ENCODE assay signal across 9 mouse cellular contexts in the genomic region with DNA sequence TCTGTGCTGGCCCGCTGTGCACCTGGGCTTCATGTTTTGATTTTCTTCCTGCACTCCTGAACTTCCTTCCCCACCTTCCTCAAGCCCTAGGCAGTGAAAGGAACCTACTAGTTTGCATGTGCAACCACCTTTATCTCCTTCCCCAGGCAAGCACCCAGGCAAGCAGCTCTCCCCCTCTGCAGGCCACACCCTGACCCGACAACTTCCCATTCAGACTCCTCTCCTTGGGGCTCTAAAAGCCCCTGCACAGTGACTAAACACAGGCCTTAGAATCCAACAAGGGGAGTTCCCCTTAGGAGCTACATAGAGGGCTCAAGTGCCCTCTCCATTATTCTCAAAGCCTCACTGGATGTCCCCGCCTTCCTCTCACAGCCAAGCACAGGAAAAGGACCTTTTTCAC. TPM values are rescaled to one million over a fixed set of nuclear protein-coding genes. Genes with fewer than 3 reads are reported as not detected.
DNase-seq lines count a peak whose midpoint lies in the region; ATAC-seq and TF ChIP-seq lines count a peak whose summit lies in the region.
"Had no signal": no experiment of that assay in that cellular context is flagged by ENCODE, and none has a peak within 500 bp of the region (broad histone marks: within the 10 kb centered on the region; RNA-seq: fewer than 3 reads in every experiment).

No protein-coding gene starts in this region.

- no peak overlapping the region for H3K4me3 ChIP-seq in intestine, embryonic 14.5 days (ENCODE audit: low read depth, low read length)
- H3K4me3 ChIP-seq in intestine, postnatal 0 days (ENCODE audit: low read depth, low read length), result no peak overlapping the region
- H3K4me3 ChIP-seq in heart, embryonic 16.5 days (ENCODE audit: low read length), result 0 out of 2 replicates have a peak overlapping the region, but pooled peaks have one; percentile 12
- no peak overlapping the region for H3K4me3 ChIP-seq in lung, postnatal 0 days (ENCODE audit: low read depth, low read length)

- peak overlapping the region; percentile 68; the same call in 1 of the 2 replicates for H3K4me2 ChIP-seq in intestine, embryonic 14.5 days (ENCODE audit: low read length)
- no peak overlapping the region for H3K4me2 ChIP-seq in intestine, postnatal 0 days (replicated peaks; ENCODE audit: low read depth)
- peak overlapping the region; percentile 23; the same call in 1 of the 2 replicates for H3K4me2 ChIP-seq in heart, embryonic 16.5 days (ENCODE audit: low read depth, low read length)
- H3K4me2 ChIP-seq in lung, postnatal 0 days (replicated peaks; ENCODE audit: low read depth, low read length), result no peak overlapping the region

- TF ChIP-seq CTCF in intestine, postnatal 0 days (IDR thresholded peaks at IDR 0.05; ENCODE audit: low read depth), result no peak
- TF ChIP-seq CTCF in lung, postnatal 0 days (IDR thresholded peaks at IDR 0.05), result no peak

- no peak overlapping the region for H3K9ac ChIP-seq in intestine, embryonic 14.5 days (ENCODE audit: low read length)
- H3K9ac ChIP-seq in intestine, postnatal 0 days (ENCODE audit: low read depth, low read length), result no peak overlapping the region
- H3K9ac ChIP-seq in heart, embryonic 16.5 days (ENCODE audit: low read length), result 0 out of 2 replicates have a peak overlapping the region, but pooled peaks have one; percentile 26
- no peak overlapping the region for H3K9ac ChIP-seq in lung, postnatal 0 days (replicated peaks; ENCODE audit: low read depth)

- WGBS in intestine, embryonic 14.5 days, result 78% methylated on average over 3 of the region's 3 CpGs
- 55% methylated on average over 3 of the region's 3 CpGs for WGBS in intestine, postnatal 0 days
- WGBS in heart, embryonic 16.5 days, result 39% methylated on average over 3 of the region's 3 CpGs
- 40% methylated on average over 3 of the region's 3 CpGs for WGBS in lung, postnatal 0 days

- no peak for TF ChIP-seq EP300 in lung, postnatal 0 days (IDR thresholded peaks at IDR 0.05)

- H3K36me3 ChIP-seq in intestine, embryonic 14.5 days (ENCODE audit: control insufficient read depth, insufficient read depth, low read length), result no peaks in the 10 kb centered on the region
- H3K36me3 ChIP-seq in intestine, postnatal 0 days (ENCODE audit: control insufficient read depth, insufficient read depth), result no peaks in the 10 kb centered on the region
- no peaks in the 10 kb centered on the region; the same call in 1 of the 2 replicates for H3K36me3 ChIP-seq in heart, embryonic 16.5 days (ENCODE audit: control insufficient read depth, insufficient read depth)
- no peaks in the 10 kb centered on the region for H3K36me3 ChIP-seq in lung, postnatal 0 days (ENCODE audit: insufficient read depth, low read length)
- H3K36me3 ChIP-seq in splenic B cell, adult 2 months (ENCODE audit: control insufficient read depth, insufficient read depth, low read length, poor library complexity, severe bottlenecking), result no peaks in the 10 kb centered on the region; the same call in 1 of the 2 replicates

- no peaks in the 10 kb centered on the region for H3K9me3 ChIP-seq in intestine, embryonic 14.5 days (ENCODE audit: control insufficient read depth, low read length)
- H3K9me3 ChIP-seq in intestine, postnatal 0 days (ENCODE audit: control insufficient read depth), result no peaks in the 10 kb centered on the region
- no peaks in the 10 kb centered on the region for H3K9me3 ChIP-seq in heart, embryonic 16.5 days (replicated peaks; ENCODE audit: control insufficient read depth, low read length)
- no peaks in the 10 kb centered on the region for H3K9me3 ChIP-seq in lung, postnatal 0 days (ENCODE audit: low read length)

- ATAC-seq in intestine, embryonic 14.5 days (replicated peaks; ENCODE audit: low FRiP score, low TSS enrichment, low read depth), result no peak
- no peak for ATAC-seq in intestine, postnatal 0 days
- no peak for ATAC-seq in heart, embryonic 16.5 days (replicated peaks; ENCODE audit: extremely low read depth, insufficient read depth, low FRiP score)
- ATAC-seq in lung, postnatal 0 days, result peak; percentile 65
- ATAC-seq: Patski had no signal

- peaks cover 15% of the 10 kb centered on the region for H3K4me1 ChIP-seq in intestine, embryonic 14.5 days (replicated peaks; ENCODE audit: control insufficient read depth, insufficient read depth, low read length)
- no peaks in the 10 kb centered on the region for H3K4me1 ChIP-seq in intestine, postnatal 0 days (replicated peaks; ENCODE audit: control insufficient read depth, insufficient read depth, low read length)
- peaks cover 40% of the 10 kb centered on the region for H3K4me1 ChIP-seq in heart, embryonic 16.5 days (ENCODE audit: control insufficient read depth, insufficient read depth, low read length)
- peaks cover 5% of the 10 kb centered on the region; the same call in 1 of the 2 replicates for H3K4me1 ChIP-seq in lung, postnatal 0 days (ENCODE audit: insufficient read depth, low read depth, low read length)

- H3K27me3 ChIP-seq in intestine, embryonic 14.5 days (replicated peaks; ENCODE audit: control insufficient read depth, insufficient read depth, low read length), result no peaks in the 10 kb centered on the region
- no peaks in the 10 kb centered on the region for H3K27me3 ChIP-seq in intestine, postnatal 0 days (replicated peaks; ENCODE audit: control insufficient read depth, insufficient read depth, low read length)
- no peaks in the 10 kb centered on the region for H3K27me3 ChIP-seq in heart, embryonic 16.5 days (ENCODE audit: control insufficient read depth, insufficient read depth, low read length)
- H3K27me3 ChIP-seq in lung, postnatal 0 days (replicated peaks; ENCODE audit: insufficient read depth, low read length), result no peaks in the 10 kb centered on the region
- H3K27me3 ChIP-seq in splenic B cell, adult 2 months (ENCODE audit: control insufficient read depth, insufficient read depth, low read length, poor library complexity, severe bottlenecking), result no peaks in the 10 kb centered on the region
- H3K27me3 ChIP-seq: Patski had no signal

- no peak for DNase-seq in intestine, embryonic 14.5 days (ENCODE audit: low spot score)
- DNase-seq in lung, postnatal 0 days (ENCODE audit: low spot score), result peak; percentile 72
- DNase-seq in splenic B cell, adult 2 months (ENCODE audit: low read depth, low spot score), result peak; percentile 83
- no peak for DNase-seq in layer of hippocampus, adult 9-11 months
- no peak for DNase-seq in layer of hippocampus, adult 9-10 months (ENCODE audit: low spot score)
- DNase-seq in urinary bladder, postnatal 10 days (ENCODE audit: low spot score), result no peak

- H3K27ac ChIP-seq in intestine, embryonic 14.5 days (ENCODE audit: low read depth), result no peak overlapping the region
- no peak overlapping the region for H3K27ac ChIP-seq in intestine, postnatal 0 days (ENCODE audit: low read depth, low read length)
- peak overlapping the region; percentile 37 for H3K27ac ChIP-seq in heart, embryonic 16.5 days (ENCODE audit: low read length)
- H3K27ac ChIP-seq in lung, postnatal 0 days (ENCODE audit: low read length), result no peak overlapping the region

RNA-seq across cellular contexts. Expression of gene Gga2, which starts 2.8 kb away (rescaled TPM):
- polyA plus RNA-seq in intestine, embryonic 14.5 days (2014; fragmentation: Nextera tagmentation; extraction: Ambion mirVana), result 75.3 and 78.3 TPM in 2 replicates
- 59.9 and 71.1 TPM in 2 replicates for polyA plus RNA-seq in intestine, postnatal 0 days (2015; fragmentation: Nextera tagmentation; extraction: Ambion mirVana)
- polyA plus RNA-seq in heart, embryonic 16.5 days (2015; fragmentation: Nextera tagmentation; extraction: Ambion mirVana), result 79.0 and 87.5 TPM in 2 replicates
- 22.3 and 28.3 TPM in 2 replicates for polyA plus RNA-seq in lung, postnatal 0 days (2015; fragmentation: Nextera tagmentation; extraction: Ambion mirVana)

RNA-seq across cellular contexts. Expression of gene Cog7, which starts 36.7 kb away (rescaled TPM):
- 22.5 and 24.1 TPM in 2 replicates for polyA plus RNA-seq in intestine, embryonic 14.5 days (2014; fragmentation: Nextera tagmentation; extraction: Ambion mirVana)
- polyA plus RNA-seq in intestine, postnatal 0 days (2015; fragmentation: Nextera tagmentation; extraction: Ambion mirVana), result 6.3 and 7.6 TPM in 2 replicates
- 17.9 and 19.9 TPM in 2 replicates for polyA plus RNA-seq in heart, embryonic 16.5 days (2015; fragmentation: Nextera tagmentation; extraction: Ambion mirVana)
- 13.4 and 18.3 TPM in 2 replicates for polyA plus RNA-seq in lung, postnatal 0 days (2015; fragmentation: Nextera tagmentation; extraction: Ambion mirVana)

RNA-seq across cellular contexts. Expression of gene Ubfd1, which starts 48.7 kb away (rescaled TPM):
- 76.4 and 78.6 TPM in 2 replicates for polyA plus RNA-seq in intestine, embryonic 14.5 days (2014; fragmentation: Nextera tagmentation; extraction: Ambion mirVana)
- polyA plus RNA-seq in intestine, postnatal 0 days (2015; fragmentation: Nextera tagmentation; extraction: Ambion mirVana), result 26.3 and 29.3 TPM in 2 replicates
- 43.1 and 44.5 TPM in 2 replicates for polyA plus RNA-seq in heart, embryonic 16.5 days (2015; fragmentation: Nextera tagmentation; extraction: Ambion mirVana)
- 19.0 and 23.4 TPM in 2 replicates for polyA plus RNA-seq in lung, postnatal 0 days (2015; fragmentation: Nextera tagmentation; extraction: Ambion mirVana)

RNA-seq across cellular contexts. Expression of gene Ears2, which starts 48.8 kb away (rescaled TPM):
- 19.8 and 21.2 TPM in 2 replicates for polyA plus RNA-seq in intestine, embryonic 14.5 days (2014; fragmentation: Nextera tagmentation; extraction: Ambion mirVana)
- polyA plus RNA-seq in intestine, postnatal 0 days (2015; fragmentation: Nextera tagmentation; extraction: Ambion mirVana), result 7.1 and 8.0 TPM in 2 replicates
- 40.4 and 41.9 TPM in 2 replicates for polyA plus RNA-seq in heart, embryonic 16.5 days (2015; fragmentation: Nextera tagmentation; extraction: Ambion mirVana)
- 5.2 and 6.0 TPM in 2 replicates for polyA plus RNA-seq in lung, postnatal 0 days (2015; fragmentation: Nextera tagmentation; extraction: Ambion mirVana)

Comparison
In these comparisons a context has a peak if more than half of its experiments do, and no peak if none do; other contexts are left out.
1. H3K4me2 ChIP-seq: peak in intestine, embryonic 14.5 days (single experiment) and heart, embryonic 16.5 days (single experiment); none in intestine, postnatal 0 days (single experiment) and lung, postnatal 0 days (single experiment).
2. DNase-seq: peak in lung, postnatal 0 days (single experiment) and splenic B cell, adult 2 months (single experiment); none in intestine, embryonic 14.5 days (single experiment), layer of hippocampus, adult 9-11 months (single experiment), layer of hippocampus, adult 9-10 months (single experiment) and urinary bladder, postnatal 10 days (single experiment).